Comparison of ENCODE assay signal across 19 mouse cellular contexts in the genomic region with DNA sequence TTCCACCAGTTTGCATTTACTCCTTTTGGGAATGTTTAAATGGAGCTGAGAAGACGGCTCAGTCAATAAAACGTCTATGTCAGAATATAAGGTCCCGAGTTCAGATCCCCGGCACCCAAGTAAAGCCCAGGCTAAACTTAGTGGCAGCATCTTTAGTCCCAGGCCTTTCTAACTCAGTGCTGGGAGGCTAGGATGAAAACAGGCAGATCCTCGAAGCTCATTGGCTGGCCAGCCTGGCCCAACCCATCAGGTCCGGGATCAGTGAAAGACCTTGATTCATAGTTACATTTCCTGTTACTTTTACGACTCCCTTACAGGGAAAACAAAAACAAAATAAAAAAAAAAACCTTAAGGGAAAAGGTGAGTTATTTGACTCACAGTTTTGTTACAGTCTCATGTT. TPM values are rescaled to one million over a fixed set of nuclear protein-coding genes. Genes with fewer than 3 reads are reported as not detected.
DNase-seq lines count a peak whose midpoint lies in the region; ATAC-seq and TF ChIP-seq lines count a peak whose summit lies in the region.
"Had no signal": no experiment of that assay in that cellular context is flagged by ENCODE, and none has a peak within 500 bp of the region (broad histone marks: within the 10 kb centered on the region; RNA-seq: fewer than 3 reads in every experiment).

No protein-coding gene starts in this region.

- H3K9me3 ChIP-seq in MEL (replicated peaks; ENCODE audit: insufficient read depth, low read length), result no peaks in the 10 kb centered on the region
- no peaks in the 10 kb centered on the region for H3K9me3 ChIP-seq in intestine, embryonic 15.5 days
- H3K9me3 ChIP-seq: forebrain, embryonic 10.5 days had no signal

- no peak for TF ChIP-seq CTCF in kidney, adult 2 months (conservative IDR thresholded peaks at IDR 0.05; ENCODE audit: insufficient read depth, insufficient read length, low read depth, low read length)
- TF ChIP-seq CTCF in MEL (IDR thresholded peaks at IDR 0.05 in 2 of 3, conservative IDR thresholded peaks at IDR 0.05 in 1 of 3; ENCODE audit: control insufficient read depth in 1 of 3, insufficient read depth in 1 of 3, low read depth in 2 of 3, low read length in 3 of 3, poor library complexity in 1 of 3, severe bottlenecking in 1 of 3), result no peak

- ATAC-seq in granulocyte monocyte progenitor cell, adult 5-6 weeks (replicated peaks; ENCODE audit: poor library complexity, severe bottlenecking), result no peak
- no peak for ATAC-seq in intestine, embryonic 15.5 days

- H3K79me2 ChIP-seq in MEL (ENCODE audit: control insufficient read depth, insufficient read depth, low read length, poor library complexity), result no peaks in the 10 kb centered on the region

- H3K4me1 ChIP-seq in kidney, adult 2 months (ENCODE audit: control insufficient read depth, insufficient read depth, low read length), result peaks cover 11% of the 10 kb centered on the region; the same call in 1 of the 2 replicates
- peaks cover 2% of the 10 kb centered on the region in 2 experiments for H3K4me1 ChIP-seq in MEL (ENCODE audit: control insufficient read depth in 1 of 2, insufficient read depth in 2 of 2, low read length in 2 of 2)
- H3K4me1 ChIP-seq in intestine, embryonic 15.5 days (replicated peaks), result peaks cover 3% of the 10 kb centered on the region; the same call in 1 of the 2 replicates

- TF ChIP-seq RAD21 in MEL (IDR thresholded peaks at IDR 0.05; ENCODE audit: low read depth, low read length), result no peak

- WGBS in kidney, adult 2 months, result 47% methylated on average over 7 of the region's 7 CpGs
- 59% methylated on average over 7 of the region's 7 CpGs for WGBS in intestine, embryonic 15.5 days

- H3K36me3 ChIP-seq in kidney, adult 2 months (ENCODE audit: control insufficient read depth, insufficient read depth, low read length), result no peaks in the 10 kb centered on the region
- H3K36me3 ChIP-seq in MEL (ENCODE audit: control insufficient read depth in 1 of 2, insufficient read depth in 2 of 2, low read length in 2 of 2), result peaks cover 0 to 2% of the 10 kb centered on the region in 2 experiments; a peak in 2 of 4 replicates
- H3K36me3 ChIP-seq in intestine, embryonic 15.5 days, result no peaks in the 10 kb centered on the region
- H3K36me3 ChIP-seq: forebrain, embryonic 10.5 days had no signal

- H3K4me3 ChIP-seq in kidney, adult 2 months (ENCODE audit: insufficient read depth, low read depth, low read length), result no peak overlapping the region
- peak overlapping the region; percentile 43 to 46 for H3K4me3 ChIP-seq in MEL (ENCODE audit: control insufficient read depth in 1 of 2, insufficient read depth in 1 of 2, low read depth in 2 of 2, low read length in 2 of 2)
- H3K4me3 ChIP-seq in intestine, embryonic 15.5 days (replicated peaks), result no peak overlapping the region
- H3K4me3 ChIP-seq: forebrain, embryonic 10.5 days; heart, adult 2 months; myocyte had no signal

- peak; percentile 58 for DNase-seq in kidney, adult 2 months
- DNase-seq in kidney, postnatal 14 days, result no peak
- DNase-seq in MEL (ENCODE audit: low read depth, low spot score), result peak; percentile 86
- DNase-seq in ZHBTc4 (ENCODE audit: low read depth, low spot score), result peak; percentile 43
- peak; percentile 52 to 55 for DNase-seq in kidney, postnatal 36 days
- no peak for DNase-seq in cerebellum, postnatal 14 days
- DNase-seq: cerebellum, adult 18-20 months; heart, adult 2 months; heart, postnatal 10 days; lung, postnatal 36 days; right cerebral cortex, postnatal 14 days; thymus, postnatal 14 days had no signal

- H3K27me3 ChIP-seq in kidney, adult 2 months (replicated peaks; ENCODE audit: control insufficient read depth, insufficient read depth, low read length), result no peaks in the 10 kb centered on the region
- H3K27me3 ChIP-seq in MEL (ENCODE audit: control insufficient read depth in 1 of 2, insufficient read depth in 2 of 2, low read length in 2 of 2), result no peaks in the 10 kb centered on the region
- H3K27me3 ChIP-seq in intestine, embryonic 15.5 days (replicated peaks), result no peaks in the 10 kb centered on the region

- no peak for TF ChIP-seq POLR2A in kidney, adult 2 months (IDR thresholded peaks at IDR 0.05; ENCODE audit: low read depth, low read length)
- no peak for TF ChIP-seq POLR2A in MEL (IDR thresholded peaks at IDR 0.05; ENCODE audit: control insufficient read depth in 1 of 2, insufficient read depth in 1 of 2, low read depth in 1 of 2, low read length in 2 of 2, poor library complexity in 1 of 2)

- no peak overlapping the region for H3K4me2 ChIP-seq in intestine, embryonic 15.5 days (replicated peaks)
- H3K4me2 ChIP-seq: hindbrain, embryonic 14.5 days; midbrain, embryonic 11.5 days had no signal

- no peak for TF ChIP-seq EP300 in MEL (IDR thresholded peaks at IDR 0.05; ENCODE audit: low read depth in 1 of 2, low read length in 2 of 2)

- H3K9ac ChIP-seq in MEL (ENCODE audit: control insufficient read depth, low read depth, low read length, poor library complexity, severe bottlenecking), result peak overlapping the region; percentile 45
- no peak overlapping the region for H3K9ac ChIP-seq in intestine, embryonic 15.5 days
- H3K9ac ChIP-seq: hindbrain, embryonic 14.5 days; liver, embryonic 14.5 days had no signal

- peak overlapping the region; percentile 72 for H3K27ac ChIP-seq in kidney, adult 2 months (ENCODE audit: insufficient read depth, low read depth, low read length)
- H3K27ac ChIP-seq in MEL (ENCODE audit: control insufficient read depth, low read depth, low read length), result peak overlapping the region; percentile 17
- H3K27ac ChIP-seq in intestine, embryonic 15.5 days, result no peak overlapping the region
- H3K27ac ChIP-seq: forebrain, embryonic 10.5 days; heart, adult 2 months; hindbrain, embryonic 14.5 days; liver, embryonic 14.5 days had no signal

TF ChIP-seq in MEL, 35 proteins besides CTCF, POLR2A, EP300 and RAD21:
- no peak for TF ChIP-seq USF1 (IDR thresholded peaks at IDR 0.05; ENCODE audit: low read depth, low read length)
- no peak for TF ChIP-seq BHLHE40 (IDR thresholded peaks at IDR 0.05; ENCODE audit: borderline replicate concordance, low read depth, low read length)
- TF ChIP-seq CHD1 (IDR thresholded peaks at IDR 0.05; ENCODE audit: low read depth, low read length), result no peak
- no peak for TF ChIP-seq MAZ (IDR thresholded peaks at IDR 0.05; ENCODE audit: low read depth, low read length)
- TF ChIP-seq CHD2 (IDR thresholded peaks at IDR 0.05; ENCODE audit: low read length), result no peak
- no peak for TF ChIP-seq MAX (IDR thresholded peaks at IDR 0.05; ENCODE audit: low read length)
- TF ChIP-seq JUND (IDR thresholded peaks at IDR 0.05; ENCODE audit: low read depth, low read length), result no peak
- TF ChIP-seq HCFC1 (IDR thresholded peaks at IDR 0.05; ENCODE audit: low read depth, low read length), result no peak
- no peak for TF ChIP-seq GATA1 (IDR thresholded peaks at IDR 0.05; ENCODE audit: low read depth, low read length)
- TF ChIP-seq RCOR1 (IDR thresholded peaks at IDR 0.05; ENCODE audit: low read depth, low read length), result no peak
- no peak for TF ChIP-seq MAFK (IDR thresholded peaks at IDR 0.05; ENCODE audit: borderline replicate concordance, low read depth, low read length)
- 0 out of 2 replicates have a peak, but pooled peaks have one; percentile 29 for TF ChIP-seq SIN3A (IDR thresholded peaks at IDR 0.05; ENCODE audit: low read length)
- no peak for TF ChIP-seq TCF12 (IDR thresholded peaks at IDR 0.05; ENCODE audit: low read depth, low read length)
- TF ChIP-seq USF2 (IDR thresholded peaks at IDR 0.05; ENCODE audit: borderline replicate concordance in 1 of 2, insufficient read depth in 1 of 2, low read depth in 1 of 2, low read length in 2 of 2), result no peak
- TF ChIP-seq ZNF384 (IDR thresholded peaks at IDR 0.05; ENCODE audit: low read depth, low read length), result peak; percentile 25; the same call in 1 of the 2 replicates

RNA-seq across cellular contexts. Expression of a gene that starts 31.2 kb away (rescaled TPM):
- polyA plus RNA-seq in kidney, adult 2 months (2012; rRNA removed), result 8.8 and 9.6 TPM in 2 replicates
- not detected in 2 replicates for total RNA-seq in MEL (2012; rRNA removed)
- polyA plus RNA-seq in MEL (2012; ENCODE audit: insufficient read depth in 1 of 2, insufficient read length in 2 of 2, low read depth in 1 of 2, low replicate concordance in 2 of 2, missing spikeins in 1 of 2), result not detected
- 5.3 and 6.3 TPM in 2 replicates for total RNA-seq in granulocyte monocyte progenitor cell, adult 5-6 weeks (2014; fragmentation: Nextera tagmentation)
- 3.5 and 5.0 TPM in 2 replicates for total RNA-seq in granulocyte monocyte progenitor cell, adult 5-6 weeks (2017)
- polyA plus RNA-seq in intestine, embryonic 15.5 days (2015; fragmentation: Nextera tagmentation; extraction: Ambion mirVana), result 6.4 and 6.9 TPM in 2 replicates
- polyA plus RNA-seq: myocyte had no signal

RNA-seq across cellular contexts. Expression of a gene that starts 34.4 kb away (rescaled TPM):
- polyA plus RNA-seq in kidney, adult 2 months (2012; rRNA removed), result 39.6 and 46.0 TPM in 2 replicates
- total RNA-seq in MEL (2012; rRNA removed), result 13.1 and 13.4 TPM in 2 replicates
- polyA plus RNA-seq in MEL (2012; ENCODE audit: insufficient read depth in 1 of 2, insufficient read length in 2 of 2, low read depth in 1 of 2, low replicate concordance in 2 of 2, missing spikeins in 1 of 2), result 10 to 100 TPM; 17.2 to 25.7 TPM
- 17.2 and 22.6 TPM in 2 replicates for total RNA-seq in granulocyte monocyte progenitor cell, adult 5-6 weeks (2014; fragmentation: Nextera tagmentation)
- 31.3 and 36.1 TPM in 2 replicates for total RNA-seq in granulocyte monocyte progenitor cell, adult 5-6 weeks (2017)
- 25.4 and 25.5 TPM in 2 replicates for polyA plus RNA-seq in intestine, embryonic 15.5 days (2015; fragmentation: Nextera tagmentation; extraction: Ambion mirVana)

RNA-seq across cellular contexts. Expression of a gene that starts 38.2 kb away (rescaled TPM):
- polyA plus RNA-seq in kidney, adult 2 months (2012; rRNA removed), result 14.5 and 15.1 TPM in 2 replicates
- 7.7 and 8.7 TPM in 2 replicates for total RNA-seq in MEL (2012; rRNA removed)
- 10 to 100 TPM in 1 of 2 experiments, not detected in 1; 13.0 TPM for polyA plus RNA-seq in MEL (2012; ENCODE audit: insufficient read depth in 1 of 2, insufficient read length in 2 of 2, low read depth in 1 of 2, low replicate concordance in 2 of 2, missing spikeins in 1 of 2)
- total RNA-seq in granulocyte monocyte progenitor cell, adult 5-6 weeks (2014; fragmentation: Nextera tagmentation), result 13.5 and 19.0 TPM in 2 replicates
- total RNA-seq in granulocyte monocyte progenitor cell, adult 5-6 weeks (2017), result 5.8 and 6.4 TPM in 2 replicates
- polyA plus RNA-seq in intestine, embryonic 15.5 days (2015; fragmentation: Nextera tagmentation; extraction: Ambion mirVana), result 15.4 and 16.8 TPM in 2 replicates

Comparison
In these comparisons a context has a peak if more than half of its experiments do, and no peak if none do; other contexts are left out.
1. DNase-seq: peak in kidney, adult 2 months (single experiment), MEL (single experiment), ZHBTc4 (single experiment) and kidney, postnatal 36 days (2 of 2); none in kidney, postnatal 14 days (single experiment) and cerebellum, postnatal 14 days (0 of 2).
2. H3K4me3 ChIP-seq: peak in MEL (2 of 2); none in kidney, adult 2 months (single experiment) and intestine, embryonic 15.5 days (single experiment).